Mouse (Mus musculus) layer of hippocampus, adult 9-11 months (tissue): ENCODE data around the gene Ppp6r2.

Experiments
- DNase-seq: peaks from one replicate; pipeline ENCODE4 v3.0.0; 2022

The Ppp6r2 gene

GRCm38 (mm10) chr15:89314511-89315189 is 103.3 kb downstream of the Ppp6r2 start:
- DNase-seq = no peak

GRCm38 (mm10) chr15:89315190-89315731 is 103.9 kb downstream of the Ppp6r2 start, which contains the start of gene Sbf1:
Gene Sbf1 (minus strand): TSS chr15:89315311.
- peak; percentile 99 for DNase-seq

- DNase-seq = no peak
These were observed 104.8 kb downstream of the Ppp6r2 start for GRCm38 (mm10) chr15:89316146-89316545.

- DNase-seq = no peak
These were observed 109.9 kb downstream of the Ppp6r2 start for GRCm38 (mm10) chr15:89321264-89321663.

GRCm38 (mm10) chr15:89322670-89323522 is 111.5 kb downstream of the Ppp6r2 start, which contains the start of gene Adm2:
Gene Adm2 (plus strand): TSS chr15:89322720.
- no peak for DNase-seq

- DNase-seq = no peak
These were observed 112.3 kb downstream of the Ppp6r2 start for GRCm38 (mm10) chr15:89323656-89324055.

GRCm38 (mm10) chr15:89326441-89326840 is 115.1 kb downstream of the Ppp6r2 start:
- DNase-seq = no peak

- no peak for DNase-seq
These were observed 122.9 kb downstream of the Ppp6r2 start, which contains the start of gene Miox for GRCm38 (mm10) chr15:89334271-89334670. Gene Miox (plus strand): TSS chr15:89334398.

GRCm38 (mm10) chr15:89334774-89335537 is 123.6 kb downstream of the Ppp6r2 start:
- no peak for DNase-seq

- DNase-seq = no peak
These were observed 125.1 kb downstream of the Ppp6r2 start for GRCm38 (mm10) chr15:89336422-89336821.
